Mouse (Mus musculus) adrenal gland, postnatal 36 days (tissue): ENCODE results near the gene Pdcd7. TPM values are rescaled to one million over a fixed set of nuclear protein-coding genes. Genes with fewer than 3 reads are reported as not detected.
A peak's percentile ranks its signal among the peaks of the same experiment; 100 is the strongest.

Source experiments
- DNase-seq, 2 experiments: peaks; one replicate each; pipeline ENCODE4 v3.0.0; 2021; ENCODE audit warnings: mixed read lengths in 1 of 2
- total RNA-seq, 2 experiments: library from RNA; stranded (reverse); gene quantifications; 2 replicates each; pipeline ENCODE4 v1.2.3; 2021

Pdcd7 gene
- total RNA-seq, 2 experiments from 2014 or later: 17.8 to 18.6 TPM

GRCm38 (mm10) chr9:65394360-65394759, 48.5 kb downstream of the Pdcd7 start:
- no peak for DNase-seq

- peak; percentile 77 to 87 for DNase-seq
These were observed 52.4 kb downstream of the Pdcd7 start, which contains the start of gene Rasl12 for GRCm38 (mm10) chr9:65398279-65398678. Gene Rasl12 (plus strand): TSS chr9:65398506.

GRCm38 (mm10) chr9:65399934-65400333, 54.0 kb downstream of the Pdcd7 start:
- DNase-seq: no peak

GRCm38 (mm10) chr9:65404331-65405183, 58.7 kb downstream of the Pdcd7 start:
- DNase-seq: peak; percentile 92

GRCm38 (mm10) chr9:65405184-65405449, 59.2 kb downstream of the Pdcd7 start:
- peak; percentile 30 to 66 for DNase-seq

GRCm38 (mm10) chr9:65407327-65407726, 61.4 kb downstream of the Pdcd7 start:
- peak in 1 of 2 experiments; percentile 27 for DNase-seq

GRCm38 (mm10) chr9:65407861-65408260, 62.0 kb downstream of the Pdcd7 start:
- peak; percentile 53 to 63 for DNase-seq

GRCm38 (mm10) chr9:65408871-65409295, 63.0 kb downstream of the Pdcd7 start:
- DNase-seq: peak; percentile 54 to 55

Other genes with a start within 250 kb of the Pdcd7 start
- gene Igdcc4, start 244.6 kb upstream of the Pdcd7 start, total RNA-seq: 10 to 100 TPM; 31.8 to 32.6 TPM
- gene Igdcc3, start 204.9 kb upstream of the Pdcd7 start, total RNA-seq: 1 to 10 TPM; 1.2 to 1.9 TPM
- 10 to 100 TPM; 11.8 to 21.2 TPM for gene Parp16, start 150.8 kb upstream of the Pdcd7 start, total RNA-seq
- 1 to 10 TPM; 4.7 to 6.2 TPM for gene Cilp, start 80.9 kb upstream of the Pdcd7 start, total RNA-seq
- gene Clpx, start 51.8 kb upstream of the Pdcd7 start, total RNA-seq: 10 to 100 TPM; 65.6 to 75.8 TPM
- 1 to 10 TPM in 1 of 2 experiments, under 1 TPM in 1; 0.60 to 1.0 TPM for gene Ubap1l, start 14.9 kb downstream of the Pdcd7 start, total RNA-seq
- under 1 TPM; 0.10 to 0.26 TPM for gene Kbtbd13, start 45.5 kb downstream of the Pdcd7 start, total RNA-seq
- 10 to 100 TPM; 11.9 to 12.7 TPM for gene Rasl12, start 52.4 kb downstream of the Pdcd7 start, total RNA-seq
- gene Slc51b, start 76.9 kb downstream of the Pdcd7 start, total RNA-seq: not detected
- 10 to 100 TPM; 13.4 to 14.2 TPM for gene Mtfmt, start 89.7 kb downstream of the Pdcd7 start, total RNA-seq
- 10 to 100 TPM; 61.9 to 70.4 TPM for gene Spg21, start 114.8 kb downstream of the Pdcd7 start, total RNA-seq
- gene Ankdd1a, start 174.1 kb downstream of the Pdcd7 start, total RNA-seq: 1 to 10 TPM; 2.0 to 3.4 TPM
- 10 to 100 TPM; 56.6 to 71.5 TPM for gene Plekho2, start 233.9 kb downstream of the Pdcd7 start, total RNA-seq
- gene Pif1, start 241.1 kb downstream of the Pdcd7 start, total RNA-seq: under 1 TPM; 0.46 to 0.92 TPM